Mouse (Mus musculus) B cell, adult 2 months (primary cell): ENCODE measurements around the gene Kcnq1.

ENCODE experiments used
- DNase-seq, 2 experiments: peaks; one replicate each; pipeline ENCODE4 v3.0.0; 2022

Kcnq1 gene

GRCm38 (mm10) chr7:143106062-143106461, at the start of gene Kcnq1:
Gene Kcnq1, plus strand, starts transcription at chr7:143106362.
- DNase-seq: no peak

GRCm38 (mm10) chr7:143057023-143057422, 49.1 kb upstream of the Kcnq1 start:
- no peak for DNase-seq

- no peak for DNase-seq
Measured at GRCm38 (mm10) chr7:143057667-143058220, 48.4 kb upstream of the Kcnq1 start.

- DNase-seq: no peak
Measured at GRCm38 (mm10) chr7:143058221-143058697, 47.9 kb upstream of the Kcnq1 start.

- no peak for DNase-seq
Measured at GRCm38 (mm10) chr7:143059202-143059870, 46.8 kb upstream of the Kcnq1 start.

GRCm38 (mm10) chr7:143062704-143063103, 43.5 kb upstream of the Kcnq1 start:
- DNase-seq: no peak

GRCm38 (mm10) chr7:143064226-143064625, 41.9 kb upstream of the Kcnq1 start:
- DNase-seq: no peak

- no peak for DNase-seq
Measured at GRCm38 (mm10) chr7:143065692-143066091, 40.5 kb upstream of the Kcnq1 start.

GRCm38 (mm10) chr7:143067469-143067868, 38.7 kb upstream of the Kcnq1 start:
- no peak for DNase-seq

- no peak for DNase-seq
Measured at GRCm38 (mm10) chr7:143067897-143068296, 38.3 kb upstream of the Kcnq1 start.

- DNase-seq: no peak
Measured at GRCm38 (mm10) chr7:143068316-143068881, 37.8 kb upstream of the Kcnq1 start.

- peak; percentile 95 to 96 for DNase-seq
Measured at GRCm38 (mm10) chr7:143068882-143069591, 37.1 kb upstream of the Kcnq1 start, which contains the start of gene Tssc4. Gene Tssc4, plus strand, starts transcription at chr7:143069249.

- no peak for DNase-seq
Measured at GRCm38 (mm10) chr7:143069751-143070400, 36.3 kb upstream of the Kcnq1 start.

- DNase-seq: no peak
Measured at GRCm38 (mm10) chr7:143070506-143071070, 35.6 kb upstream of the Kcnq1 start.

- no peak for DNase-seq
Measured at GRCm38 (mm10) chr7:143072605-143073004, 33.6 kb upstream of the Kcnq1 start.

- DNase-seq: peak; percentile 74 to 77
Measured at GRCm38 (mm10) chr7:143073086-143073485, 33.1 kb upstream of the Kcnq1 start.

- no peak for DNase-seq
Measured at GRCm38 (mm10) chr7:143075394-143075793, 30.8 kb upstream of the Kcnq1 start.

- no peak for DNase-seq
Measured at GRCm38 (mm10) chr7:143077351-143077750, 28.8 kb upstream of the Kcnq1 start.

- no peak for DNase-seq
Measured at GRCm38 (mm10) chr7:143082024-143082423, 24.1 kb upstream of the Kcnq1 start.

- DNase-seq: no peak
Measured at GRCm38 (mm10) chr7:143083708-143084107, 22.5 kb upstream of the Kcnq1 start.

GRCm38 (mm10) chr7:143086366-143086765, 19.8 kb upstream of the Kcnq1 start:
- DNase-seq: peak; percentile 84 to 86

- no peak for DNase-seq
Measured at GRCm38 (mm10) chr7:143087070-143087579, 19.0 kb upstream of the Kcnq1 start.
